Mouse (Mus musculus): ENCODE measurements around the gene Olfr1053.
"Not testable (repeated sequence)": the region's sequence is repeated elsewhere in the genome, so short reads cannot be mapped to it uniquely, and the experiment has no call there.

Olfr1053 gene

DNA sequence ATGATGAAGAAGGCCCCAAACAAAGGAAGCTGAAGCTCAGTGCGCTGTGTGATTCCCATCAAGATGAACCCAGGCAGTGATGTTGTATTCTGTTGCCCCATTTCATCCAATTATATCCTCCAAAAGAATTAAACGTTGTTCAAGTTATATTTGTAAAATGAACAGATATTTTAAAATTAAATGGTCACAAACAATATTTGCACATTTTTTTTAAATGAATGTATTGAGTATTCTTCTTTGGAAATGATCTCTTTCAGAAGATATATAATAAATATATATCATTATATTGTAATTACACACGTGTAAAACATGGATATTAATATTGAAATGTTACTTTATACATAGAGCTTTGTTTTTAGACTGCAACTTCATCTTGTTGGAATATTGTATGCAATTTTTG lies at the start of gene Olfr1053:
TSS of gene Olfr1053 (minus strand) at position 101 of the 400 bp plus-strand sequence.
- DNase-seq: no peak

- DNase-seq: no peak
Measured at GRCm38 (mm10) chr2:86362369-86362768, 47.3 kb upstream of the Olfr1053 start, which contains the start of gene Olfr1056. TSS of gene Olfr1056 (minus strand) at chr2:86362469.

DNA sequence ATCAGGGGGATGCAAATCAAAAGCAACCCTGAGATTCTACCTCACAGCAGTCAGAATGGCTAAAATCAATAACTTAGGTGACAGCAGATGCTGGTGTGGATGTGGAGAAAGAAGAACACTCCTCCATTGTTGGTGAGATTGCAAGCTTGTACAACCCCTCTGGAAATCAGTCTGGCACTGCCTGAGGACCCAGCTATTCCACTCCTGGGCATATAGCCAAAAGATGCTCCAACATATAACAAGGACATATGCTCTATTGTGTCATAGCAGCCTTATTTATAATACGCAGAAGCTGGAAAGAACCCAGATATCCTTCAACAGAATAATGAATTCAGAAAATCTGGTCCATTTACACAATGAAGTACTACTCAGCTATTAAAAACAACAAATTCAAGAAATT lies 36.7 kb upstream of the Olfr1053 start:
- not testable (repeated sequence) for DNase-seq

DNA sequence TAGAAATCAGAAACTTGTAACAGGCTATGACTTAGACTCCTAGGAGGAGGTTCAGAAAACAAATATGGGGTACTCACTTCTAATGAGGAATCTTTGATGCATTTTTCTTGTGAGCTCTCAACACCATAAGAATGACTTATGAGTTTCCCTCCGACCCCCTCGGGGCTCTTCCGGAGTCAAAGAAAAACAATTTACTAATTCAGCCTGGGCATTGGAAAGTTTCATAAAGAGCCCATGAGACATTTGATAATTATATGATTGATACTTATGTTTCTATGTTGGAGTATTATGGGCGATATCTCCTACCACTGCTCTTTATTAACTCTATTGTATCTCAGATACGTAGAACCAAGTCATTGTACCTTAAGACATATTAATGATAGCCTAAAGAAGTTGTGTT lies 35.1 kb upstream of the Olfr1053 start, which contains the start of gene Olfr1055:
TSS of gene Olfr1055 (minus strand) at position 101 of the 400 bp plus-strand sequence.
- DNase-seq: no peak

- DNase-seq: no peak
Measured at GRCm38 (mm10) chr2:86335333-86335732, 20.2 kb upstream of the Olfr1053 start, which contains the start of gene Olfr1054. TSS of gene Olfr1054 (minus strand) at chr2:86335433.

DNA sequence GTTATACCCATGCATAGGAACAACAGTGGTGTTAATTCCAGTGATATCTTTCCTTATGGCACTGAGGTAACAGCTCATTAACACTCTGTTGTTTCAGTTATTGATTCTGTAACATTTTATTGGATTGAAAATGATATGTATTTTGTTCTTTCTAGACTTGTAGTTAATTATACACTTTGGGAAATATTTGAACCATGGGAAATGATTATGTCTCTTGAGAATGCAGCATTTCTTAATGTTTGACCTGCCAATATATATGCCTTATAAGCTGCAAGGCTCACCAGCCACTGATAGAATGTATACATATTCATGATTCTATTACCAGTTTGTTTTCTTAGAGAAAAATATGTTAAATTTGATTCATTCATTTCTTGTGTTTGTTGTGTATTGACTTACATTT lies 22.9 kb downstream of the Olfr1053 start, which contains the start of gene Olfr1052:
TSS of gene Olfr1052 (plus strand) at position 301 of the 400 bp plus-strand sequence.
- no peak for DNase-seq

GRCm38 (mm10) chr2:86278988-86279387 lies 36.1 kb downstream of the Olfr1053 start, which contains the start of gene Olfr1051:
TSS of gene Olfr1051 (minus strand) at chr2:86279088.
- not testable (repeated sequence) for DNase-seq

Data from retina, postnatal 1 day (tissue).